Mouse (Mus musculus): ENCODE results near the gene 0610037L13Rik. TPM values are rescaled to one million over a fixed set of nuclear protein-coding genes. Genes with fewer than 3 reads are reported as not detected.

0610037L13Rik gene
- polyA plus RNA-seq, 1 experiment from 2014 or later = 90.7 TPM

GRCm38 (mm10) chr4:107856958-107857686 is 32.5 kb upstream of the 0610037L13Rik start:
- no peak overlapping the region for H3K4me3 ChIP-seq (ENCODE audit: low read depth, low read length)
- H3K27ac ChIP-seq (ENCODE audit: low read depth, low read length) = no peak overlapping the region
- WGBS = 73% methylated on average over 11 of the region's 11 CpGs
- H3K9me3 ChIP-seq (ENCODE audit: control insufficient read depth, low read length) = no peaks in the 10 kb centered on the region
- H3K4me1 ChIP-seq (replicated peaks; ENCODE audit: control insufficient read depth, insufficient read depth, low read length) = no peaks in the 10 kb centered on the region; the same call in 1 of the 2 replicates
- DNase-seq (ENCODE audit: low spot score) = no peak
- no peaks in the 10 kb centered on the region for H3K36me3 ChIP-seq (ENCODE audit: control insufficient read depth, insufficient read depth, low read length)
- no peak overlapping the region for H3K4me2 ChIP-seq
- no peak overlapping the region for H3K9ac ChIP-seq (ENCODE audit: low read depth, low read length)
- H3K27me3 ChIP-seq (replicated peaks; ENCODE audit: control insufficient read depth, insufficient read depth, low read length) = no peaks in the 10 kb centered on the region
- no peak for ATAC-seq (replicated peaks; ENCODE audit: low FRiP score)

DNA sequence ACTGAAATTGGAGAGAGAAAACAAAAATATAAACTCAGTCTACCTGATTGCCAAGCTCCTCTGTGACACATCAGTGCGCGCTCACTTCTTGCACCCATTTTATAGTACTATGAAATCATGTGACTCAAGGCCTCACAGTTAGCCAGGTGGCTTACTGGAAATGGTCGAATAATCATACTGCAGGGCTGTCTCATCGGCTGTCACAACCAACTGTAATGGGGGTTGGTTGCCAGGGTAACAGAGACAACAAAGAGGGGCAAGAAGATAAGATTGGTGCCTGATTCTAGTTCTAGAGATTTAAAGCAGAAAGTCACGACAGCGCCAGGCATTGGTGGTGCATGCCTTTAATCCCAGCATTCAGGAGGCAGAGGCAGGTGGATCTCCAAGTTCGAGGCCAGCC is 30.6 kb upstream of the 0610037L13Rik start:
- no peak for ATAC-seq (replicated peaks; ENCODE audit: low FRiP score)
- no peaks in the 10 kb centered on the region for H3K27me3 ChIP-seq (replicated peaks; ENCODE audit: control insufficient read depth, insufficient read depth, low read length)
- H3K9me3 ChIP-seq (ENCODE audit: control insufficient read depth, low read length) = no peaks in the 10 kb centered on the region
- no peak overlapping the region for H3K27ac ChIP-seq (ENCODE audit: low read depth, low read length)
- 83% methylated on average over 7 of the region's 7 CpGs for WGBS
- no peak overlapping the region for H3K4me3 ChIP-seq (ENCODE audit: low read depth, low read length)
- no peaks in the 10 kb centered on the region for H3K36me3 ChIP-seq (ENCODE audit: control insufficient read depth, insufficient read depth, low read length)
- H3K4me2 ChIP-seq = no peak overlapping the region
- no peaks in the 10 kb centered on the region; the same call in 1 of the 2 replicates for H3K4me1 ChIP-seq (replicated peaks; ENCODE audit: control insufficient read depth, insufficient read depth, low read length)
- DNase-seq (ENCODE audit: low spot score) = no peak
- no peak overlapping the region for H3K9ac ChIP-seq (ENCODE audit: low read depth, low read length)

GRCm38 (mm10) chr4:107864866-107865265 is 24.7 kb upstream of the 0610037L13Rik start:
- WGBS = 84% methylated on average over 4 of the region's 4 CpGs
- no peak overlapping the region for H3K4me2 ChIP-seq
- no peak for DNase-seq (ENCODE audit: low spot score)
- no peak overlapping the region for H3K27ac ChIP-seq (ENCODE audit: low read depth, low read length)
- no peaks in the 10 kb centered on the region for H3K27me3 ChIP-seq (replicated peaks; ENCODE audit: control insufficient read depth, insufficient read depth, low read length)
- no peak for ATAC-seq (replicated peaks; ENCODE audit: low FRiP score)
- H3K9ac ChIP-seq (ENCODE audit: low read depth, low read length) = no peak overlapping the region
- no peaks in the 10 kb centered on the region for H3K9me3 ChIP-seq (ENCODE audit: control insufficient read depth, low read length)
- H3K4me1 ChIP-seq (replicated peaks; ENCODE audit: control insufficient read depth, insufficient read depth, low read length) = no peaks in the 10 kb centered on the region
- no peak overlapping the region for H3K4me3 ChIP-seq (ENCODE audit: low read depth, low read length)
- no peaks in the 10 kb centered on the region for H3K36me3 ChIP-seq (ENCODE audit: control insufficient read depth, insufficient read depth, low read length)

DNA sequence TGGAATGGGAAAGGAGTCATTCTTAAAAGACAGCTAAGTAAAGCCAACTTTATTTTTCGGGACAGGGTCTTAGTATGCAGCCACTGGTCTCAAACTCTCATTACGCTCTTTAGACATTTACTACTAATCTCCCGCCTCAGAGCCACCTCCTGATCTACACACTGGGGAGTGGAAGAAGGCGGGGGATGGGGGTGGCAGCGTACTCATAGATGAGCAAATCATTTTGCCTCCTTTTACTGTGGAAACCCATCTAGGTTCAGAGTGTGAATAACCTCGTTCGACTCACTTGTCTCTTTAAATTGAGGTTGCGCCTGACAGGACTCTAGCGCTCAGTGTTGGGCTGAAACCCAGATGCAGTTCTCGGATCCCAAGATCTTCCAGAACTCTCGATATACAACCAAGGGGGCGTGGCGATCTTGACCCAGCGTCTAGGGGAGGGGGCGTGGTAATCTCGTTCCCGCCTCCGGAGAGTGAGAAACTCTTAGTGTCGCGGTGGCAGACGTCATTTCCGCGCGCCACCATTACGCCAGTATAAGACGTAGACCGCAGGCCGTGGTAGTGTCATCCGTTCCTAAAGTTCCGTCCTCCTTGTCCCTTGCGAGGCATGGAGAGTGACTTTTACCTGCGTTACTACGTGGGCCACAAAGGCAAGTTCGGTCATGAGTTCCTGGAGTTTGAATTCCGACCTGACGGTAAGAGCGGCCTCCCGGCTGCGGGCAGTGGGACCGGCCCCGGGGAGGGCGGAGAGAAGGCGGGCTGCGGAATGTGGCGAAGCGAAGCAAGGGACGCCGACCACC is 10.2 kb upstream of the 0610037L13Rik start, which contains the start of gene Magoh:
Magoh (plus strand) TSS at position 502 of the 797 bp plus-strand sequence.
- H3K27me3 ChIP-seq (replicated peaks; ENCODE audit: control insufficient read depth, insufficient read depth, low read length) = no peaks in the 10 kb centered on the region
- 2% methylated on average over 48 of the region's 48 CpGs for WGBS
- peak within 1 kb of the TSS; percentile 95 for H3K4me2 ChIP-seq
- H3K9me3 ChIP-seq (ENCODE audit: control insufficient read depth, low read length) = no peaks in the 10 kb centered on the region
- peak within 1 kb of the TSS; percentile 68 for H3K4me3 ChIP-seq (ENCODE audit: low read depth, low read length)
- DNase-seq (ENCODE audit: low spot score) = peak; percentile 92
- peak within 1 kb of the TSS; percentile 66 for H3K9ac ChIP-seq (ENCODE audit: low read depth, low read length)
- peak; percentile 97 for ATAC-seq (replicated peaks; ENCODE audit: low FRiP score)
- H3K27ac ChIP-seq (ENCODE audit: low read depth, low read length) = peak within 1 kb of the TSS; percentile 28; the same call in 1 of the 2 replicates
- peaks cover 10% of the 10 kb centered on the region; the same call in 1 of the 2 replicates for H3K4me1 ChIP-seq (replicated peaks; ENCODE audit: control insufficient read depth, insufficient read depth, low read length)
- H3K36me3 ChIP-seq (ENCODE audit: control insufficient read depth, insufficient read depth, low read length) = peaks cover 18% of the 10 kb centered on the region; the same call in 1 of the 2 replicates

DNA sequence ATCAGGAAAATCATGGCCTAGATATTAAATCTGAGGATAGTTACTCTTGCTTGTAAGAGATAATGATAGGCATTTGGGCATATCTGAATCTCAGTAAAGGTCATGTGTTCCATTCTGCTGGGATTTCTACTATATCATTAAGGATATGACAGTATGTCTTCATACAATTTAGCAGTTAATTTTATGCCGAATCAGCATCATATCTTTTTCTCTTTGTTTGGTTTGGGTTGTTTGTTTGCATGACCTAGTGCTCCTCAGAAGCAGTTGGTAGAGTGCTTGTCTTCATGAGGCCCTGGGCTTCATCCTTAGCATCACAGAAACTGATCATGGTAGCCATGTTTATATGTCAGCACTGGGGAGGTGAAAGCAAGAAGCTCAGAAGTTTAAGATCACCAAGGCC is 8.0 kb upstream of the 0610037L13Rik start:
- ATAC-seq (replicated peaks; ENCODE audit: low FRiP score) = no peak
- Histone ChIP-seq H3K4me1 (replicated peaks; ENCODE audit: control insufficient read depth, insufficient read depth, low read length) (peaks cover 10% of the 10 kb centered on the region; the same call in 1 of the 2 replicates), H3K4me3 (ENCODE audit: low read depth, low read length) (no peak overlapping the region), H3K36me3 (ENCODE audit: control insufficient read depth, insufficient read depth, low read length) (peaks cover 30% of the 10 kb centered on the region; the same call in 1 of the 2 replicates), H3K9ac (ENCODE audit: low read depth, low read length) (no peak overlapping the region), H3K4me2 (no peak overlapping the region), H3K27ac (ENCODE audit: low read depth, low read length) (no peak overlapping the region), H3K9me3 (ENCODE audit: control insufficient read depth, low read length) (no peaks in the 10 kb centered on the region), H3K27me3 (replicated peaks; ENCODE audit: control insufficient read depth, insufficient read depth, low read length) (no peaks in the 10 kb centered on the region)
- no peak for DNase-seq (ENCODE audit: low spot score)
- WGBS = 82% methylated on average over 1 of the region's 1 CpGs

DNA sequence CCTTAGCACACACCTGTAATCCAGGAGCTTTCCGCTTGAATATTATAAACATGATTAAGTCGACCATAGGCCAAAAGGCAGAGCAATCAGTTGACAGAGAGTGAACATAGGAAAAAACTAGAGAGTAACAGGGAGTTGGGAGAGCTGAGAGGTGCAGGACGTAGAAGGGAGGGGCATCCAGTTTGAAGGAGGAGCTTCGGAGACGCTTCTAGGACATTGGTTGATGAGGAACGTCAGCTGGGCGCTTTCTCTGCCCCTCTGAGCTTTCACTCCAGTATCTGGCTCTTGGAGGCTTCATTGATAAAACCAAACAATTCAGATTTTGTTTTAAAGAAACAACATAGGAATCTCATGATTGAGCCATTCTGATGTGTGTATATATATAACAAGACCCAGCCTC is 3.2 kb upstream of the 0610037L13Rik start:
- Histone ChIP-seq H3K36me3 (ENCODE audit: control insufficient read depth, insufficient read depth, low read length) (peaks cover 33% of the 10 kb centered on the region), H3K4me1 (replicated peaks; ENCODE audit: control insufficient read depth, insufficient read depth, low read length) (peaks cover 18% of the 10 kb centered on the region), H3K4me2 (no peak overlapping the region), H3K27ac (ENCODE audit: low read depth, low read length) (no peak overlapping the region), H3K4me3 (ENCODE audit: low read depth, low read length) (no peak overlapping the region), H3K9me3 (ENCODE audit: control insufficient read depth, low read length) (no peaks in the 10 kb centered on the region), H3K9ac (ENCODE audit: low read depth, low read length) (no peak overlapping the region), H3K27me3 (replicated peaks; ENCODE audit: control insufficient read depth, insufficient read depth, low read length) (no peaks in the 10 kb centered on the region)
- DNase-seq (ENCODE audit: low spot score) = no peak
- WGBS = 80% methylated on average over 7 of the region's 7 CpGs
- no peak for ATAC-seq (replicated peaks; ENCODE audit: low FRiP score)

DNA sequence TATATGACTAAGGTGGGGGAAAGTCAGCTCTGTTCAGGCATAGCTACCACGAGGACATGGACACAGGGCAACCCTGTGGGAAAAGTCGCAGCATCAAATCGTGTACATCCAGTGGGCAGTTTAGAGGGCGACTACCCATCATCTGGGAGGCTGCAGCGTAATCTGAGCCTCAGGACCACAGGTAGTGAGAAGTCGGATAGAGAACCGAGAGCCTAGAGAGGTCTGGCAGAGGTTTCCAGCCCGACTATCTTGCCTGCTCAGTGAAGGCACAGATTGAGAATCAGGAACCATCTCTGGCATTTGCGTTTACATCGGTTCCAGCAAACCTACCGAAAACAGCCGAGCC is 255 bp upstream of the 0610037L13Rik start:
- Histone ChIP-seq H3K9ac (ENCODE audit: low read depth, low read length) (peak overlapping the region; percentile 63), H3K4me2 (peak overlapping the region; percentile 94), H3K27ac (ENCODE audit: low read depth, low read length) (peak overlapping the region; percentile 84), H3K4me3 (ENCODE audit: low read depth, low read length) (peak overlapping the region; percentile 67), H3K27me3 (replicated peaks; ENCODE audit: control insufficient read depth, insufficient read depth, low read length) (no peaks in the 10 kb centered on the region), H3K9me3 (ENCODE audit: control insufficient read depth, low read length) (no peaks in the 10 kb centered on the region), H3K36me3 (ENCODE audit: control insufficient read depth, insufficient read depth, low read length) (peaks cover 28% of the 10 kb centered on the region), H3K4me1 (replicated peaks; ENCODE audit: control insufficient read depth, insufficient read depth, low read length) (peaks cover 18% of the 10 kb centered on the region)
- no peak for DNase-seq (ENCODE audit: low spot score)
- under 1% methylated on average over 12 of the region's 12 CpGs for WGBS
- ATAC-seq (replicated peaks; ENCODE audit: low FRiP score) = peak; percentile 27

GRCm38 (mm10) chr4:107892663-107893062 is 3.0 kb downstream of the 0610037L13Rik start:
- Histone ChIP-seq H3K4me3 (ENCODE audit: low read depth, low read length) (no peak overlapping the region), H3K36me3 (ENCODE audit: control insufficient read depth, insufficient read depth, low read length) (peaks cover 25% of the 10 kb centered on the region), H3K9me3 (ENCODE audit: control insufficient read depth, low read length) (no peaks in the 10 kb centered on the region), H3K27ac (ENCODE audit: low read depth, low read length) (no peak overlapping the region), H3K27me3 (replicated peaks; ENCODE audit: control insufficient read depth, insufficient read depth, low read length) (no peaks in the 10 kb centered on the region), H3K4me1 (replicated peaks; ENCODE audit: control insufficient read depth, insufficient read depth, low read length) (peaks cover 15% of the 10 kb centered on the region), H3K4me2 (no peak overlapping the region), H3K9ac (ENCODE audit: low read depth, low read length) (no peak overlapping the region)
- 79% methylated on average over 2 of the region's 2 CpGs for WGBS
- ATAC-seq (replicated peaks; ENCODE audit: low FRiP score) (no peak), DNase-seq (ENCODE audit: low spot score) (no peak)
